Mouse (Mus musculus): ENCODE data around the gene Tff2.

Gene Tff2

GRCm38 (mm10) chr17:31136291-31136690 is 7.8 kb downstream of the Tff2 start:
- no peak for DNase-seq (ENCODE audit: low spot score)

- DNase-seq (ENCODE audit: low spot score) = no peak
These were observed 9.2 kb downstream of the Tff2 start for GRCm38 (mm10) chr17:31134913-31135312.

- no peak for DNase-seq (ENCODE audit: low spot score)
These were observed 10.3 kb downstream of the Tff2 start for GRCm38 (mm10) chr17:31133776-31134175.

- DNase-seq (ENCODE audit: low spot score) = no peak
These were observed 12.7 kb downstream of the Tff2 start for GRCm38 (mm10) chr17:31131269-31131821.

GRCm38 (mm10) chr17:31129452-31129851 is 14.6 kb downstream of the Tff2 start, which contains the start of gene Tff3:
Tff3 (minus strand) TSS chr17:31129646.
- no peak for DNase-seq (ENCODE audit: low spot score)

GRCm38 (mm10) chr17:31128708-31129318 is 15.3 kb downstream of the Tff2 start:
- no peak for DNase-seq (ENCODE audit: low spot score)

GRCm38 (mm10) chr17:31125548-31126266 is 18.4 kb downstream of the Tff2 start:
- no peak for DNase-seq (ENCODE audit: low spot score)

- peak; percentile 16 for DNase-seq (ENCODE audit: low spot score)
These were observed 22.1 kb downstream of the Tff2 start for GRCm38 (mm10) chr17:31121975-31122374.

GRCm38 (mm10) chr17:31119429-31119828 is 24.7 kb downstream of the Tff2 start:
- DNase-seq (ENCODE audit: low spot score) = peak; percentile 77

GRCm38 (mm10) chr17:31117946-31118345 is 26.1 kb downstream of the Tff2 start:
- no peak for DNase-seq (ENCODE audit: low spot score)

GRCm38 (mm10) chr17:31116063-31116462 is 28.0 kb downstream of the Tff2 start:
- no peak for DNase-seq (ENCODE audit: low spot score)

- DNase-seq (ENCODE audit: low spot score) = no peak
These were observed 30.8 kb downstream of the Tff2 start for GRCm38 (mm10) chr17:31113191-31113856.

GRCm38 (mm10) chr17:31108388-31108787 is 35.7 kb downstream of the Tff2 start:
- DNase-seq (ENCODE audit: low spot score) = peak; percentile 46

GRCm38 (mm10) chr17:31103823-31104222 is 40.3 kb downstream of the Tff2 start:
- no peak for DNase-seq (ENCODE audit: low spot score)

GRCm38 (mm10) chr17:31103007-31103570 is 41.0 kb downstream of the Tff2 start:
- no peak for DNase-seq (ENCODE audit: low spot score)

GRCm38 (mm10) chr17:31098788-31099187 is 45.3 kb downstream of the Tff2 start:
- DNase-seq (ENCODE audit: low spot score) = no peak

GRCm38 (mm10) chr17:31096893-31097292 is 47.2 kb downstream of the Tff2 start:
- DNase-seq (ENCODE audit: low spot score) = no peak

- no peak for DNase-seq (ENCODE audit: low spot score)
These were observed 48.5 kb downstream of the Tff2 start for GRCm38 (mm10) chr17:31095570-31095969.

- no peak for DNase-seq (ENCODE audit: low spot score)
These were observed 49.3 kb downstream of the Tff2 start for GRCm38 (mm10) chr17:31094781-31095180.

Data from urinary bladder, postnatal 14 days (tissue).